Mouse (Mus musculus) CD4-positive, CD25-positive, alpha-beta regulatory T cell, adult 2 months (primary cell): ENCODE measurements around the gene Pop7.
A peak's percentile ranks its signal among the peaks of the same experiment; 100 is the strongest.

Source experiments
- DNase-seq: peaks from one replicate; pipeline ENCODE4 v3.0.0-alpha.2; 2012; ENCODE audit warnings: low read depth, low spot score

Pop7 gene

GRCm38 (mm10) chr5:137501709-137502666, at the start of gene Pop7:
TSS of gene Pop7 (minus strand) at chr5:137502518.
- peak; percentile 100 for DNase-seq

GRCm38 (mm10) chr5:137551119-137551518, 48.8 kb upstream of the Pop7 start:
- DNase-seq: peak; percentile 54

GRCm38 (mm10) chr5:137549840-137550239, 47.5 kb upstream of the Pop7 start:
- no peak for DNase-seq

GRCm38 (mm10) chr5:137545596-137545995, 43.3 kb upstream of the Pop7 start:
- DNase-seq: no peak

GRCm38 (mm10) chr5:137544926-137545325, 42.6 kb upstream of the Pop7 start:
- DNase-seq: no peak

GRCm38 (mm10) chr5:137541768-137542540, 39.6 kb upstream of the Pop7 start:
- no peak for DNase-seq

GRCm38 (mm10) chr5:137540991-137541390, 38.7 kb upstream of the Pop7 start:
- DNase-seq: no peak

GRCm38 (mm10) chr5:137539291-137539801, 37.0 kb upstream of the Pop7 start:
- DNase-seq: no peak

GRCm38 (mm10) chr5:137537461-137537860, 35.1 kb upstream of the Pop7 start:
- no peak for DNase-seq

GRCm38 (mm10) chr5:137535318-137535717, 33.0 kb upstream of the Pop7 start:
- DNase-seq: no peak

- DNase-seq: no peak
Observed at GRCm38 (mm10) chr5:137534762-137535161, 32.4 kb upstream of the Pop7 start.

GRCm38 (mm10) chr5:137533117-137533827, 31.0 kb upstream of the Pop7 start, which contains the start of the genes Epo and Gnb2:
TSS of gene Epo (minus strand) at chr5:137533242.
TSS of gene Gnb2 (minus strand) at chr5:137533510.
- DNase-seq: peak; percentile 98

- no peak for DNase-seq
Observed at GRCm38 (mm10) chr5:137532808-137533116, 30.4 kb upstream of the Pop7 start.

- DNase-seq: peak; percentile 35
Observed at GRCm38 (mm10) chr5:137532131-137532807, 30.0 kb upstream of the Pop7 start.

- peak; percentile 58 for DNase-seq
Observed at GRCm38 (mm10) chr5:137531414-137532130, 29.3 kb upstream of the Pop7 start.

- peak; percentile 84 for DNase-seq
Observed at GRCm38 (mm10) chr5:137530588-137531413, 28.5 kb upstream of the Pop7 start.

GRCm38 (mm10) chr5:137530075-137530474, 27.8 kb upstream of the Pop7 start:
- no peak for DNase-seq

- DNase-seq: no peak
Observed at GRCm38 (mm10) chr5:137529221-137529995, 27.1 kb upstream of the Pop7 start.
